Mouse (Mus musculus) heart, adult 2 months (tissue): ENCODE data around the gene Themis2. TPM values are rescaled to one million over a fixed set of nuclear protein-coding genes. Genes with fewer than 3 reads are reported as not detected.

Source experiments
- DNase-seq, 2 experiments: peaks; one replicate each; pipeline ENCODE4 v3.0.0; 2021
- H3K27ac ChIP-seq: fragments of 200-600 bp; 2 replicates; pipeline ENCODE4 v1.8.1; 2022
- H3K27me3 ChIP-seq: fragments of 200-500 bp; 2 replicates; pipeline ENCODE4 v1.6.1; 2012; ENCODE audit warnings: mild to moderate bottlenecking, low read length, inconsistent platforms, mixed read lengths; ENCODE audit not compliant: control insufficient read depth, insufficient read depth
- H3K36me3 ChIP-seq: fragments of 200-500 bp; 2 replicates; pipeline ENCODE4 v1.6.1; 2012; ENCODE audit warnings: low read length, inconsistent platforms; ENCODE audit not compliant: control insufficient read depth, insufficient read depth
- H3K4me1 ChIP-seq: fragments of 200-500 bp; 2 replicates; pipeline ENCODE4 v1.6.1; 2011; ENCODE audit warnings: low read length; ENCODE audit not compliant: control insufficient read depth, insufficient read depth
- H3K4me3 ChIP-seq: fragments of 200-600 bp; 2 replicates; pipeline ENCODE4 v1.8.1; 2022
- H3K79me2 ChIP-seq: fragments of 200-500 bp; replicated peaks from 2 replicates; pipeline ENCODE4 v1.6.1; 2012; ENCODE audit warnings: mild to moderate bottlenecking, inconsistent platforms, low read length, moderate library complexity, mixed read lengths; ENCODE audit not compliant: control insufficient read depth, insufficient read depth
- H3K9ac ChIP-seq: fragments of 200-500 bp; 2 replicates; pipeline ENCODE4 v1.6.1; 2012; ENCODE audit warnings: low read depth, mild to moderate bottlenecking, control low read depth, inconsistent platforms, low read length, mixed read lengths
- CTCF ChIP-seq: fragments of 200-600 bp; IDR thresholded peaks from 2 replicates; pipeline ENCODE4 v1.8.1; 2022; ENCODE audit warnings: antibody characterized with exemption, mild to moderate bottlenecking, moderate library complexity
- EP300 ChIP-seq: fragments of 200-500 bp; IDR thresholded peaks from 2 replicates; pipeline ENCODE4 v1.6.1; 2011; ENCODE audit warnings: low read depth, low read length, control low read depth; ENCODE audit not compliant: insufficient read depth
- POLR2A ChIP-seq: fragments of 200-500 bp; IDR thresholded peaks from 2 replicates; pipeline ENCODE4 v1.6.1; 2011; ENCODE audit warnings: mild to moderate bottlenecking, low read depth, low read length, control low read depth; ENCODE audit not compliant: insufficient read depth
- WGBS: fragments of 180-500 bp; shearing (Covaris S2); methylation state at CpG from one replicate; pipeline ENCODE4 v1.1.7; 2018; 5-methylcytosine and 5-hydroxymethylcytosine counted together
- intact Hi-C: fragments of 180-260 bp; cut with DNase I; formaldehyde crosslinking; loops from one replicate; pipeline ENCODE4 v1.15.1; 2025
- long read RNA-seq: library from polyadenylated mRNA; stranded (forward); transcript quantifications from one replicate; pipeline ENCODE4 v2.0.0, GENCODE M21; 2021
- polyA plus RNA-seq: library from polyadenylated mRNA; depleted of rRNA; stranded (reverse); fragments of >200 nt; gene quantifications from 2 replicates; pipeline ENCODE4 v1.2.3, GENCODE M21; 2012; rRNA removed
- total RNA-seq, 2 experiments: library from RNA; stranded (reverse); gene quantifications; 2 replicates each; pipeline ENCODE4 v1.2.3; 2021

Themis2 gene
- total RNA-seq (1 to 10 TPM; 1.7 to 2.1 TPM), polyA plus RNA-seq (2.4 and 4.5 TPM in 2 replicates)
- long read RNA-seq, partial matches to known transcripts, result 0 of 1 reads
- long read RNA-seq, other reads (novel, unspliced or antisense), result 0 of 1 reads

DNA sequence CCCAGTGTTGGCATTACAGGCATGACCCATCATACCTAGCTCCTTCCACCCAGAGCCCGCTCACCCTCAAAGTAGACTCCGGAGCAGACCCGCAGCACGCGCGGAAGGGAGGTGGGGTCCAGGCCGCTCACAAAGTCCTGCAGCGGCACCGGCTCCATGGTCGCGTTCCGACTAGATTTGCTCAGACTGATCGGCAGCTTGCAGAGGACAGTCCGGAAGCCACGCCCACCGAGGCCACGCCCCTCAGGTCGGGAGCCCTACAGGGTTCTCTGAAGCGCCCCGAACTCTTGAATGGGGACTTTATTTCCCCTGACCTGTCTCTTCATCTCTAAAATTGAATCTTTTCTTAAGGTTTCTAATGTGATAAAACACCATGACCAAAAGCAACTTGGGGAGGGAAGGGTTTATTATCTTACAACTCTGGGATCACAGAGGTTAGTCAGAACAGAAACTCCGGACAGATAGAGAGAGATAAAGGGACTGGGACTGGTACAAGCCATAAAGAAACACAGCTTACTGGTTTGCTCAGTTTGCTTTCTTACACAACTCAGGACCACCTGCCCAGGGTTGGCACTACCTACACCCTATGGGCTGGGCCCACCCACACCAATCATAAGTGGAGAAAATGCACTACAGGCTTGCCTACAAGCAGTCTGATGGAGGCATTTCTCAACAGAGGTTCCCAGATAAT lies at the start of gene Themis2:
TSS of gene Themis2 (minus strand) at position 192 of the 691 bp plus-strand sequence.
- Histone ChIP-seq H3K27ac (peak within 1 kb of the TSS; percentile 57), H3K4me3 (peak within 1 kb of the TSS; percentile 48), H3K9ac (peak within 1 kb of the TSS; percentile 34), H3K4me1 (peaks cover 2% of the 10 kb centered on the region), H3K27me3 (no peaks in the 10 kb centered on the region), H3K36me3 (no peaks in the 10 kb centered on the region), H3K79me2 (no peaks in the 10 kb centered on the region)
- TF ChIP-seq CTCF (no peak), POLR2A (peak; percentile 70), EP300 (no peak)
- peak; percentile 86 to 88 for DNase-seq
- 2% methylated on average over 21 of the region's 21 CpGs for WGBS
- intact Hi-C loops, result no loop called here

DNA sequence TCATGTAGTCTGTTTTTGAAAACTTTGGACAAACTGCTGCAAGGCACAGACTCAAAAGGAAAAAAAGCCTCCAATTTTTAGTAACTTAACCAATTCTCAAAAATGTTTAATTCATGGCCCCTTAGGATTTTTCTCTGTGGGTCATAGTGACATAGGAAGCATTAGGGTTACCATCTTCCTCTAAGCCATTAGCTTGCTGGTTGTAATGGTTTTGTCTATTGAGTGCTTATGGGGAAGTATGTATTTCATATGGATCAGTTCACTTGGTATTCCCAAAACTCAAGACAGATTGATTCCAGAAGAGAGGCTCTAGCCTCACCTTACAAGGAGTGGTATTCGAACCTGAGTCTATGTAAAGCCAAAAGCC lies 47.5 kb upstream of the Themis2 start:
- peaks cover 2% of the 10 kb centered on the region for H3K4me1 ChIP-seq
- H3K27ac ChIP-seq, result peak overlapping the region; percentile 86; the same call in 1 of the 2 replicates
- TF ChIP-seq EP300 (no peak), CTCF (no peak), POLR2A (no peak)
- intact Hi-C loops, result loop anchor here (2.0 to 5.0 kb wide), 2 partner anchors 41 to 79 kb away; partner anchors contain the start of genes Fam76a and Stx12
- peak overlapping the region; percentile 69; the same call in 1 of the 2 replicates for H3K4me3 ChIP-seq
- no peak for DNase-seq
- peaks cover 4% of the 10 kb centered on the region; the same call in 1 of the 2 replicates for H3K36me3 ChIP-seq
- no peaks in the 10 kb centered on the region for H3K27me3 ChIP-seq
- H3K9ac ChIP-seq, result no peak overlapping the region
- H3K79me2 ChIP-seq, result no peaks in the 10 kb centered on the region; the same call in 1 of the 2 replicates
- 86% methylated on average over 1 of the region's 1 CpGs for WGBS

DNA sequence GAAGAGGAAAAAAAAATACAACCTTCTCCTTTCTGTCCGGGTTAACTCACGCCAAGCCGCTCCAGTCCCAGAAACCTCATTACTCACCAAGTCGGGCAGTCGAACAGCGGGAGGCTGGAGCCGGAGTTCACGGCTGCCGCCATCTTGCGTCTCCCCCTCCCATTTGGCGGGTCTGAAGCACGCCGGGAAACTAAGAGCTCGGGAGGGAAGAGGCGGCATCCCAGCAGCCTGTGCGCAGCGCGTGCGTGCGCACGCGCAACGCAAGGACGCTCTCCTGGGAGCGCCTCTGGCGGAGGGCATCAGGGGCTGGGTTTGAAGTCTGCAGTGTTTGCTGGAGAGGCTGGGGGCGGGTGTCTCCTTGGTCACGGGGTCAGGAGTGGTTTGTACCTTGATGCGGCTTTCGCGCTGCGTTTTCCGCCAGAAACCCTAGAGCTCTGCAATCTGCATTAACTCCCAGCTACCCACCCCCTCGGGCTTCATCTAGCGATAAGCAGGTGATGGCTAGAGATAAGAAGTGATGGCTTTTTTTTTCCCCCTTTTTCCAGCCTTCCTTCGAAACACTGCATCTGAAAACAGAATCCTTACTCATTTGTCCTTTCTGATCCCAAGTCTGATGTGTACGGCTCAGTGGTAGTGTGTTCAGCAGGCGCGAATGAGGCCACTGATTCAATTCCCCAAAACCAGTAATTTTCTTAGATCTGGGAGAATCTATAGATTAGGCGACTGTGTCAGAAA lies 47.0 kb upstream of the Themis2 start, which contains the start of gene Ppp1r8:
TSS of gene Ppp1r8 (minus strand) at position 200 of the 735 bp plus-strand sequence.
- intact Hi-C loops, result loop anchor here (2.0 to 5.0 kb wide), 2 partner anchors 42 to 79 kb away; partner anchors contain the start of genes Fam76a and Stx12
- Histone ChIP-seq H3K27ac (peak within 1 kb of the TSS; percentile 86), H3K9ac (peak within 1 kb of the TSS; percentile 80), H3K36me3 (peaks cover 4% of the 10 kb centered on the region; the same call in 1 of the 2 replicates), H3K27me3 (no peaks in the 10 kb centered on the region), H3K4me3 (peak within 1 kb of the TSS; percentile 69), H3K4me1 (peaks cover 2% of the 10 kb centered on the region), H3K79me2 (no peaks in the 10 kb centered on the region; the same call in 1 of the 2 replicates)
- 2% methylated on average over 40 of the region's 40 CpGs for WGBS
- TF ChIP-seq EP300, result peak; percentile 69; the same call in 1 of the 2 replicates
- TF ChIP-seq CTCF, result peak; percentile 68
- peak; percentile 96 for TF ChIP-seq POLR2A
- DNase-seq, result peak; percentile 89 to 93

DNA sequence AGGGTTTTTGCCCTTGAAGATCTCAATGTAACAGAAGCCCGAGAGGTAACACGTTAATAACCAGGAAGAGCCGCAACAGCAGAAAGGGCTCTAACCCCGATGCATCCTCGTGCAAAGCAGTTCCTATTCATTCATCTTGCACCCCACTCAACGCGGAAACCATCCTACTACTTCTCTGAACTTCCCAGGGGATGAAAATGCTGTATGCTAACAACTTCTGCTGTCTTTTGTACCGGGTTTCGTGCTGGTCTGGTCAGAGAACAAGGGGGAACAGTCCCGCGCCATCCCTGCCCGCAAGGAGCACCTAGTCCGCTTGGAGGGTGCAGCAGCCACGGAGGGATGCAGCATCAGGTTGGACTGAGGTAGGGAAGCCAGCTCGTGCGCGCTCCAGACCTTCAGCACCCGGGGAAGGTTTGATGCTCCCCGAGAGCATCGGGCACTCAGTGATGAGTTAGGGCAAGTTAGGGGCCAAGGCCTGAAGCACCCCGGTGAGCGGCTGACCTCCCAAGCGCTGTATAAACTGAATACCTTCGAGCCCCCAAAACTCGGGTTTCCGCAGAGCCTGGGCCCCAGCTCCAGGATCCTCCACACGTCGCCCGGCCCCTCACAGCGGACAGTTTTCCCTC lies 46.2 kb upstream of the Themis2 start:
- Histone ChIP-seq H3K79me2 (no peaks in the 10 kb centered on the region; the same call in 1 of the 2 replicates), H3K4me3 (peak overlapping the region; percentile 69), H3K9ac (peak overlapping the region; percentile 80), H3K27ac (peak overlapping the region; percentile 86), H3K27me3 (no peaks in the 10 kb centered on the region), H3K36me3 (peaks cover 4% of the 10 kb centered on the region; the same call in 1 of the 2 replicates), H3K4me1 (peaks cover 2% of the 10 kb centered on the region)
- TF ChIP-seq CTCF (no peak), POLR2A (no peak), EP300 (no peak)
- DNase-seq, result peak; percentile 20 to 47
- WGBS, result under 1% methylated on average over 30 of the region's 30 CpGs
- intact Hi-C loops, result loop anchor here (2.0 to 5.0 kb wide), 2 partner anchors 42 to 80 kb away; partner anchors contain the start of genes Fam76a and Stx12

DNA sequence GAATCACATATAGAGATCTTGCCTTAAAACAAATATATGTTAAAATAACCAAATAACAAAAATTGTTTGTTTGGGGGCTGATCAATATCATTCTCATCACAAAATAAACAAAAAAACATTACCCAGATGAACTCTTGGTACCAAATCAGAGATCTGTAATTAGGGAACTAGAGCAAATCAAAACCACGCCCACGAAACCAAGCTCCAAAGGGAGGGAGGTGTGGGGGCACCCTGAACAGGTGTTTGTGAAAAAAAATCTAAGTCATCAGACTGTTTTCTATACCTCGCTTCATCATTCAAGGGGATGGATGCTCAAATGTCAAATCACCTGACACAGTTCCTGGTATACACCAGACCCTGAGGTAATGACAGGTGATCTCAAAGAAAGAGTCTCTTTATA lies 45.3 kb upstream of the Themis2 start:
- Histone ChIP-seq H3K4me1 (peaks cover 2% of the 10 kb centered on the region), H3K27ac (no peak overlapping the region), H3K36me3 (peaks cover 4% of the 10 kb centered on the region; the same call in 1 of the 2 replicates), H3K79me2 (no peaks in the 10 kb centered on the region; the same call in 1 of the 2 replicates), H3K9ac (no peak overlapping the region), H3K4me3 (no peak overlapping the region), H3K27me3 (no peaks in the 10 kb centered on the region)
- WGBS, result 86% methylated on average over 3 of the region's 3 CpGs
- no peak for DNase-seq
- intact Hi-C loops, result loop anchor here (5.0 kb wide), 1 partner anchor 81 kb away; the partner anchor contains the start of gene Fam76a
- TF ChIP-seq CTCF (no peak), EP300 (no peak), POLR2A (no peak)
